Mouse (Mus musculus) natural killer cell, adult 2 months (primary cell): ENCODE data around the gene Eif4e.

Experiments
- DNase-seq, 2 experiments: peaks; one replicate each; pipeline ENCODE4 v3.0.0; 2022; ENCODE audit warnings: low spot score in 2 of 2

Gene Eif4e

DNA sequence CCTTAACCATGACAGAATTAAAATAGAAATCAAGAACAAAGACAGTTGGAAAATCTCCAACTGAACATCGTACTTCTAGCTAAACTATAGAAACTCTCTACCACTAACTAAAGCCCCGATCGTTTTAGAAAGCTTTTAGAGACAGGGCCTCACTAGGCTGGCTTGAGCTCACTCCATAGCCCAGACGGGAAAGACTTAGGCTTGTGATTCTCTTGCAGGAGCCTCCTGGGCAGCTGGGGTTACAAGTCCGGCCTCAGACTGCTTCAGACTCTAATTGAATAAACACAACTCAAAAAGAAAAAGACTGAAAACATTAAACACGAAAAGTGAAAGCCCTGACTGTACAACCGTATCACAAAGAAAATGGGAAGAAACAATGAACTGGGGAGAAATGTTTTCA lies 60.2 kb downstream of the Eif4e start:
- DNase-seq = no peak

DNA sequence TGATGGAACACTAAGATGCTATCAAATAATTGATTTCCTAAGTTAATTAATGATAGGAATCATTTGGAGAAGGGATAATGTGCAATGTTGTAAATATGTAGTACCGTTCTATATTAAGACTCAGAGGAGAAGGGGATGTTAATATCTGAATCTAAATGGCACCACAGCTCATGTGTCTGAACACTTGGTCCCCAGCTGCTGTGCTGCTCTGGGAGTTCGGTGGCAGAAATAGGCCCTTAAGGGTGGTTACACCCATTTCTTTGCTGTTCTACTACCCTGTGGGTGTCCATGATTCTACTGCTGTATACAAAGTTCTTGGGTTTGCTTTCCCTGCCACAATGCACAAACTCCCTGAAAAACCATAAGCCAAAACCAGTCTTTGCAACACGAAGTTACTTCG lies 61.2 kb downstream of the Eif4e start:
- DNase-seq = no peak

DNA sequence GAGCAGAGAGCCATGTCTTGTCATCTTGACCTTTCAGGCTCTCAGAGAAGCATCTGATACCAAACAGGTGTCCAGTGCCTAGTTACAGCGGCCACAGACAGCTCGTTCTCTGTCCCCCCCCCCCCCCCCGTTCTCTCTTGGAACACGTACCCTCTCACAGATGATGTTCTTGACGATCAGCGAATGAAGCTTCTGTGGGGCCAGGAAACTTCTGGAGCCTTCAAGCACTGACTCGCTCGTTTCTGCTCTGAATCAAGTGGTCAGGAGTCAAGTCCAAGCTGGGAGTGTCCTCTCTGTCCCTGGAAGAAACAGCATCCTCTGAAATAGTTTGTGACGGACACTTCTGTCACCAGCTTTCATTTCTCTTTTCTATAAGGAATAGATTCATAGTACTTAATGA lies 62.0 kb downstream of the Eif4e start:
- DNase-seq = no peak

DNA sequence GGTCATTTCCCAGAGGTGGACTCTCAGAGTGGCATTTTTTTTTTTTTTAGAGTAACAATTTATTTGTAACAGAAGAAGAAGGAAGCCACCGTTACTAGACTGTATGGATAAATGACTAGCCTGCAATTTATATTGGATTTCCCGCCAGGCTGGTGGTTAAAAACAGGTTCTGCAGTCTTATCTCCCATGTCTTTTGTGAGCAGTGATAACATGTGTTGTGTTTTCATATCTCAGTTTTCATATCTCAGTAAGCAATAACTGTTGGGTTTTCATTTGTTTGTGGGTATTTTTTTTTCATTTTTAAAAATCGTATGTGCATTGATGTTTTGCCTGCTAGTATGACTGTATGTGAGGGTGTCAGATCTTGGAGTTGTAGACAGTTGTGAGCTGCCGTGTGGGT lies 65.0 kb downstream of the Eif4e start:
- DNase-seq = no peak

DNA sequence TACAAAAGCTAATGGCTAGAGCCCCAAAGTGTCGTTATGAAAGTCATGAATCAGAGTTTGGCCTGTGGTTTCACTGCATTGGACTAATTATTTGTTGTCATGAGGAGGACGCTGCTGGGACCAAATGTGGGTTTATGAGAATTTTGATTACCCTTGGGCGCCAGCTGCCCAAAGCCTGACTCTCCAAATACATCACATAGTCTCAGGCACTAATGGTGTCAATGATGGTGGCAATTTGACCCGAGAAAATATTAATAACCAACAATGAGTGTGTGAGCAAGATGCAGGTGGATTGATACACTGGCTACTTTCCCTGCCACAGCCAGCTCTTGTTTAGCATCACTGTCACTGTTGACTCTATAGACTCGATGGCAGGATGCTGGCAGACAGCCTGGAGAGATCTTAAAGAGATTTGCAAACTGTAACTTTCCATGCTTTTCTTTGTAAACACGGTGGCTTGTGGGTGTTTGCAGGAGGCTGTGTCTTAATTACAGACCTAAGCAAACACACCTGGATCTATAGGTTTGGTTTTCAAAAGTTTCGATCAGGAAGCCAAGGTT lies 65.9 kb downstream of the Eif4e start:
- no peak for DNase-seq

DNA sequence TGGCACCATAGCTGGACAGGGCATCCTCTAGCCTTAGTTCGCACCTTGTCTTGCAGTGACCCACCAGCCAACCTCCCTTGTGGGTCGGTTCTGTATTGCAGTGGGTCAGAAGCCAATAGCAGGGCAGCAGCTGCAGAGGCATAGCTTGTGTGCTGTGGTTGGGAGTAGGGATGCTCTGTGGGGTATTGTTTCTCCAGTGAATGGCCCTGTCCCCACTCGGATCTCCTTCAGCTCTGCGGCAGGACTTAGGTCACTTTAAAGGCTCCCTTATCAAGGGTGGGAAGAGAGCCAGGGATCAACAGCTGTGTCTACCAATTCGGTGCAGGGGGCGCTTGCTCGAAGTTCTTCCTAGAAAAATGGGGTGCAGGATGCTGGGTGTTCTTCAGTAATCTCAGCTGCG lies 67.2 kb downstream of the Eif4e start:
- DNase-seq = no peak

DNA sequence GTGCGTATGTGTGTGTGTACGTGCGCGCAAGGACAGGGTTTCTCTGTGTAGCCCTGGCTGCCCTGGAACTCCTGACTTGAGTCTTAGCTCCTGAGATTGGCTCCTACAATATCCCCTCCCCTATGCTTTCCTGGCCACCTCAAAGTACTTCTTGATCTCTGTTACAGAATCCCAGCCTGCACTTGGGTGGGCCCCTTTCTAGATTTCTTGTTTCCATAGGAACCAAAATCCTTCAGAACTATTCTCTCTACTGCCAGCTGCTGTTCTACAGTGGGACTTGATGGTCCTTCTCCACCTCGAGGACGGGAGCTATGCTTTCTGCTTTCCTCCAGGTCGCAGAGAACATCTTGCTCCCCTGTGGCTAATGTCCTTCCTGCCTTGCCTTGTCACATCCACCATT lies 67.9 kb downstream of the Eif4e start:
- no peak for DNase-seq

DNA sequence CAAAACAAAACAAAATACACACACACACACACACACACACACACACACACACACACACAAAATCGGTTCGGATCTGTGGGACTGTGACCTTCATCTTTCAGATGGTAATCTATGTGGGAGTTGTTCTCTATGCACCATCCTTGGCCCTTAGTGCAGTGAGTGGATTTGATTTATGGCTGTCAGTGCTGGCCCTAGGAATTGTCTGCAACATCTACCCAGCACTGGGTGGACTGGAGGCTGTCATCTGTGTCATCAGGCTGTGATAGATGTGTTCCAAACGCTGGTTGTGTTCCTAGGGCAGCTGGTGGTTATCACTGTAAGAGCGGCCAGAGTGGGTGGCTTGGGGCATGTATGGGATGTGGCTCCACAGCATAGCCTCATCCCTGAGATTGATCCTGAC lies 75.1 kb downstream of the Eif4e start:
- DNase-seq = no peak

DNA sequence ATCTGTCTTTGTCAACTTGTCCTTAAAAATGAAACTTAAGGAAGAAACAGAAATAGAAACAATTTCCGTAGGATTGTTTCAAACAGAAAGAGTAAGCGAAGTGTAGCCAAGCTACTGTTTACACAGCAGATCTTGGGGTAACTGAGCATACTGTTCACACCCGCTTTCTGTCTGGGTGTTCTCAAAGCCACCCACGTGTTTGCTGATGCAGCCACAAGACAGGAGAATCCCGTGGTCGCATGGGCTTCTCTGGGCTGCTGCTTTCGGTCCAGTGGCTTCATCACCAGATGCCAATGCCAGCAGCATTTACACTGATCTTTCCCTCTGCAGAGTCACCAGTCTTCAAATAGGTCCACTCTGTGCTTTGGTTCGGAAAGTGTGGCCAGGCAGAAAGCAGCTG lies 79.2 kb downstream of the Eif4e start:
- no peak for DNase-seq

DNA sequence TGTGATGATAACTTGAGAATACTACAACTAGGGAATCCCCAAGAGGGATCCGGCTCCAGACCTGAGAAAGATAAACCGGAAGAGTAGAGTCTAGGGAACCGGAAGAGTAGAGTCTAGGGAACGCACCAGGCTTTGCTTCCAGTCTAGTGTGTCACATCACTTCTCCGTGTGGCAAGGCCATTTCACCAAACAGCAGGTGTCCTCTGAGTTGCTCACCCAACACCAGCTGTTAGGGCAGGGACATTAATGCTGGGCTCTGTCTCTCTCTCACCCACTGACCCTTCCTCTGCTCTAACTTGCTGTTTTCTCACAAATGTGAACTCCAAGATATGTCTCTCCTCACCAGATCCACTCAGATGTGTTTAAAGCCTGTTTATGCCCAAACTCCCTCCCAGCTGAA lies 82.7 kb downstream of the Eif4e start:
- no peak for DNase-seq
